Mouse (Mus musculus) limb, embryonic 12.5 days (tissue): Measurements from ENCODE around the gene Hmgb2. TPM values are rescaled to one million over a fixed set of nuclear protein-coding genes. Genes with fewer than 3 reads are reported as not detected.

Experiments used
- ATAC-seq: fragments of 200-750 bp; cut with Nextera tagmentation; 2 replicates; pipeline ENCODE4 v1.8.0; 2017; ENCODE audit warnings: low read depth, moderate TSS enrichment; ENCODE audit not compliant: insufficient number of reproducible peaks, insufficient read depth, low FRiP score, low TSS enrichment
- H3K27ac ChIP-seq: fragments of 300-500 bp; sonication (generic); 2 replicates; pipeline ENCODE4 v1.5.1; 2016; ENCODE audit warnings: mild to moderate bottlenecking, moderate library complexity
- H3K27me3 ChIP-seq: fragments of 300-500 bp; sonication (generic); 2 replicates; pipeline ENCODE4 v1.6.1; 2016; ENCODE audit warnings: mild to moderate bottlenecking, moderate library complexity
- H3K36me3 ChIP-seq: fragments of 300-500 bp; sonication (generic); 2 replicates; pipeline ENCODE4 v1.6.1; 2016; ENCODE audit warnings: mild to moderate bottlenecking, moderate library complexity
- H3K4me1 ChIP-seq: fragments of 300-500 bp; sonication (generic); replicated peaks from 2 replicates; pipeline ENCODE4 v1.6.1; 2016
- H3K4me2 ChIP-seq: fragments of 300-500 bp; sonication (generic); 2 replicates; pipeline ENCODE4 v1.6.1; 2016; ENCODE audit warnings: mild to moderate bottlenecking, moderate library complexity
- H3K4me3 ChIP-seq: fragments of 300-500 bp; sonication (generic); replicated peaks from 2 replicates; pipeline ENCODE4 v1.5.1; 2016; ENCODE audit warnings: mild to moderate bottlenecking
- H3K9ac ChIP-seq: fragments of 300-500 bp; sonication (generic); replicated peaks from 2 replicates; pipeline ENCODE4 v1.6.1; 2016; ENCODE audit warnings: mild to moderate bottlenecking, moderate library complexity
- H3K9me3 ChIP-seq: fragments of 300-500 bp; sonication (generic); 2 replicates; pipeline ENCODE4 v1.6.1; 2016; ENCODE audit warnings: mild to moderate bottlenecking, moderate library complexity
- WGBS: fragments of 180-500 bp; shearing (Covaris S2); methylation state at CpG from one replicate; pipeline ENCODE4 v1.1.7; 2016; 5-methylcytosine and 5-hydroxymethylcytosine counted together
- polyA plus RNA-seq: library from polyadenylated mRNA; unstranded; fragments of >200 nt; fragmentation: Nextera tagmentation; extraction: Ambion mirVana; gene quantifications from 2 replicates; pipeline ENCODE4 v1.2.1, GENCODE M21; 2016

Hmgb2 gene
- polyA plus RNA-seq, 1 experiment from 2014 or later: 630 TPM

DNA sequence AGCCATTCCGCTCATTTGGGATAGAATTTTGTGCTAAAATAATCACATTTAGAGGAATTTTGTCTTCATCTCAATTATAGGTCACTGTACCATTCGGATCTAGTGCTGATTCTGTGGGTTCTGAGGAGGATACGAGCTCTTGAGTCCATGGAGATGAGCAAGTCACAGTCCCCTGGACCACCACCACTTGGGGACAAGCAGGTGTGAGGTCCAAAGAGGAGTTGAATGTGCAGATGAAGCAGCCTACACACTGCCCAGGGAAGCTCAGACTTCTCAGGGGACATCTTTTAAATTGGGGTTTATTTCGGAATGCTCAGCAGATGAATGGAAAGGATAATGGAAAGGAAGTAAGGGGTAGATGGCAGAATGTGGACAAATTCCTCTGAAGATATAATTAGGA lies 21.4 kb downstream of the Hmgb2 start:
- no peak for ATAC-seq
- Histone ChIP-seq H3K36me3 (peaks cover 35% of the 10 kb centered on the region), H3K27ac (no peak overlapping the region), H3K4me1 (peaks cover 5% of the 10 kb centered on the region; the same call in 1 of the 2 replicates), H3K27me3 (no peaks in the 10 kb centered on the region), H3K9me3 (peaks cover 7% of the 10 kb centered on the region; the same call in 1 of the 2 replicates), H3K9ac (no peak overlapping the region), H3K4me3 (no peak overlapping the region), H3K4me2 (no peak overlapping the region)
- 92% methylated on average over 4 of the region's 4 CpGs for WGBS

GRCm38 (mm10) chr8:57534495-57534894 lies 22.8 kb downstream of the Hmgb2 start:
- no peak for ATAC-seq

DNA sequence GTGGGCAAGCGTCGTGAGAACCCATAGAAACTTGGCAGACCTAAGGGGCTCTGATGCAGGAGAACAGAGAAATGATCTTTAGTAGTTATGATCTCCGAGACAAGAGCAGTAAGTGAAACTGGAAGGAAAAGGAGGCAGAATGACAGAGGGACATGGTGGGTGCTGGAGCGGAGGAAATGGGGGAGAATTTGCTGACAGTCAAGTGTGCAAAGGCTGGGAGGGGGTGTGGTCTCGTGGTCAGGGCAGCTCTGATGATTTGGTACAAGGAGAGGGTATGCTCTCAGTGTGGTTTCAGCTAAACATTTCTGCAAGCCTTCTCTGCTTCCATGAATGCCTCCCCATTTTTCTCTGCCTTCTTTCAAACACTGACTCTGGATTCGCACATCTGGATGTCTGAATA lies 24.5 kb downstream of the Hmgb2 start:
- ATAC-seq: no peak
- 92% methylated on average over 6 of the region's 6 CpGs for WGBS
- Histone ChIP-seq H3K9ac (no peak overlapping the region), H3K4me3 (no peak overlapping the region), H3K27ac (no peak overlapping the region), H3K27me3 (no peaks in the 10 kb centered on the region), H3K36me3 (peaks cover 34% of the 10 kb centered on the region), H3K9me3 (peaks cover 7% of the 10 kb centered on the region; the same call in 1 of the 2 replicates), H3K4me2 (no peak overlapping the region), H3K4me1 (no peaks in the 10 kb centered on the region)

More at GRCm38 (mm10) chr8:57534495-57534894, 22.8 kb downstream of the Hmgb2 start:
- H3K27me3 ChIP-seq: no peaks in the 10 kb centered on the region
- WGBS: 57% methylated on average over 4 of the region's 4 CpGs
- peaks cover 5% of the 10 kb centered on the region; the same call in 1 of the 2 replicates for H3K4me1 ChIP-seq
- H3K27ac ChIP-seq: no peak overlapping the region
- H3K36me3 ChIP-seq: peaks cover 34% of the 10 kb centered on the region
- no peak overlapping the region for H3K4me3 ChIP-seq
- H3K4me2 ChIP-seq: no peak overlapping the region
- H3K9ac ChIP-seq: no peak overlapping the region
- H3K9me3 ChIP-seq: peaks cover 7% of the 10 kb centered on the region; the same call in 1 of the 2 replicates

GRCm38 (mm10) chr8:57538601-57539000 lies 26.9 kb downstream of the Hmgb2 start:
- no peak overlapping the region for H3K4me2 ChIP-seq
- no peak for ATAC-seq
- H3K9me3 ChIP-seq: peaks cover 7% of the 10 kb centered on the region; the same call in 1 of the 2 replicates
- no peak overlapping the region for H3K4me3 ChIP-seq
- H3K27ac ChIP-seq: no peak overlapping the region
- H3K36me3 ChIP-seq: peaks cover 25% of the 10 kb centered on the region
- H3K4me1 ChIP-seq: no peaks in the 10 kb centered on the region
- no peak overlapping the region for H3K9ac ChIP-seq
- no peaks in the 10 kb centered on the region for H3K27me3 ChIP-seq
- 86% methylated on average over 7 of the region's 7 CpGs for WGBS

GRCm38 (mm10) chr8:57540110-57540838 lies 28.6 kb downstream of the Hmgb2 start:
- H3K9me3 ChIP-seq: peaks cover 3% of the 10 kb centered on the region; the same call in 1 of the 2 replicates

GRCm38 (mm10) chr8:57540951-57541350 lies 29.2 kb downstream of the Hmgb2 start:
- Histone ChIP-seq H3K27me3 (no peaks in the 10 kb centered on the region), H3K4me2 (no peak overlapping the region), H3K4me1 (no peaks in the 10 kb centered on the region), H3K36me3 (peaks cover 10% of the 10 kb centered on the region), H3K9ac (no peak overlapping the region), H3K4me3 (no peak overlapping the region), H3K27ac (no peak overlapping the region), H3K9me3 (no peaks in the 10 kb centered on the region)
- 95% methylated on average over 11 of the region's 11 CpGs for WGBS
- ATAC-seq: no peak

More at GRCm38 (mm10) chr8:57540110-57540838, 28.6 kb downstream of the Hmgb2 start:
- no peak for ATAC-seq
- WGBS: 53% methylated on average over 12 of the region's 12 CpGs
- Histone ChIP-seq H3K9ac (no peak overlapping the region), H3K27ac (no peak overlapping the region), H3K4me1 (no peaks in the 10 kb centered on the region), H3K4me2 (no peak overlapping the region), H3K36me3 (peaks cover 17% of the 10 kb centered on the region), H3K4me3 (no peak overlapping the region), H3K27me3 (no peaks in the 10 kb centered on the region)

GRCm38 (mm10) chr8:57541405-57541804 lies 29.7 kb downstream of the Hmgb2 start:
- no peak overlapping the region for H3K4me2 ChIP-seq
- ATAC-seq: no peak
- no peaks in the 10 kb centered on the region for H3K27me3 ChIP-seq
- H3K4me1 ChIP-seq: no peaks in the 10 kb centered on the region
- no peak overlapping the region for H3K9ac ChIP-seq
- peaks cover 6% of the 10 kb centered on the region for H3K36me3 ChIP-seq
- H3K4me3 ChIP-seq: no peak overlapping the region
- no peaks in the 10 kb centered on the region for H3K9me3 ChIP-seq
- no peak overlapping the region for H3K27ac ChIP-seq
- 87% methylated on average over 9 of the region's 9 CpGs for WGBS

DNA sequence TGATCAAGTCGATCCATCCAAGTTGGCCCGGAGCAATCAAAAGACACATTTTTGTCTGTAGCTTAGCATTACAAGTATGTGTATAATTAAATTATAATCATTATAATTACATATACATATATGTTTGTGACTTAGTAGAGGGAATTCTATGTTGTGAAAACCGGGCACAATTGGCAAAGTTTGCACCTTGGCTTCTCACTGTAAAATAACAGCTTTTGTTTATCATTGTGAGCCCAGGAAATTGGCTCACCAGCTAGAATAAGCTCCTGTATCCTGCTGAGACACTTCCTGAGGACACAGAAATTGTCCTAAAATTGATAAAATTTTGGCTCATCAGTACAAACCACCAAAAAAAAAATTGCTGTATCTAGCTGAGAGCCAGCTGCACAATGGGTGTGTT lies 34.7 kb downstream of the Hmgb2 start:
- Histone ChIP-seq H3K9ac (no peak overlapping the region), H3K4me2 (no peak overlapping the region), H3K4me1 (no peaks in the 10 kb centered on the region), H3K27ac (no peak overlapping the region), H3K27me3 (no peaks in the 10 kb centered on the region), H3K9me3 (no peaks in the 10 kb centered on the region), H3K4me3 (no peak overlapping the region), H3K36me3 (0 out of 2 replicates have a peak, but pooled peaks cover 4% of the 10 kb centered on the region)
- WGBS: 87% methylated on average over 3 of the region's 3 CpGs
- no peak for ATAC-seq

GRCm38 (mm10) chr8:57546834-57547233 lies 35.1 kb downstream of the Hmgb2 start:
- 91% methylated on average over 3 of the region's 3 CpGs for WGBS
- no peaks in the 10 kb centered on the region for H3K27me3 ChIP-seq
- H3K36me3 ChIP-seq: 0 out of 2 replicates have a peak, but pooled peaks cover 4% of the 10 kb centered on the region
- no peaks in the 10 kb centered on the region for H3K4me1 ChIP-seq
- no peaks in the 10 kb centered on the region for H3K9me3 ChIP-seq
- no peak overlapping the region for H3K27ac ChIP-seq
- no peak overlapping the region for H3K4me3 ChIP-seq
- ATAC-seq: no peak
- no peak overlapping the region for H3K4me2 ChIP-seq
- no peak overlapping the region for H3K9ac ChIP-seq

- H3K9me3 ChIP-seq: no peaks in the 10 kb centered on the region
- WGBS: 66% methylated on average over 12 of the region's 12 CpGs
- 0 out of 2 replicates have a peak, but pooled peaks cover 4% of the 10 kb centered on the region for H3K36me3 ChIP-seq
- ATAC-seq: no peak
- H3K27ac ChIP-seq: no peak overlapping the region
- H3K4me3 ChIP-seq: no peak overlapping the region
- no peak overlapping the region for H3K4me2 ChIP-seq
- no peak overlapping the region for H3K9ac ChIP-seq
- no peaks in the 10 kb centered on the region for H3K27me3 ChIP-seq
- no peaks in the 10 kb centered on the region for H3K4me1 ChIP-seq
These were observed 35.9 kb downstream of the Hmgb2 start for GRCm38 (mm10) chr8:57547581-57547980.

DNA sequence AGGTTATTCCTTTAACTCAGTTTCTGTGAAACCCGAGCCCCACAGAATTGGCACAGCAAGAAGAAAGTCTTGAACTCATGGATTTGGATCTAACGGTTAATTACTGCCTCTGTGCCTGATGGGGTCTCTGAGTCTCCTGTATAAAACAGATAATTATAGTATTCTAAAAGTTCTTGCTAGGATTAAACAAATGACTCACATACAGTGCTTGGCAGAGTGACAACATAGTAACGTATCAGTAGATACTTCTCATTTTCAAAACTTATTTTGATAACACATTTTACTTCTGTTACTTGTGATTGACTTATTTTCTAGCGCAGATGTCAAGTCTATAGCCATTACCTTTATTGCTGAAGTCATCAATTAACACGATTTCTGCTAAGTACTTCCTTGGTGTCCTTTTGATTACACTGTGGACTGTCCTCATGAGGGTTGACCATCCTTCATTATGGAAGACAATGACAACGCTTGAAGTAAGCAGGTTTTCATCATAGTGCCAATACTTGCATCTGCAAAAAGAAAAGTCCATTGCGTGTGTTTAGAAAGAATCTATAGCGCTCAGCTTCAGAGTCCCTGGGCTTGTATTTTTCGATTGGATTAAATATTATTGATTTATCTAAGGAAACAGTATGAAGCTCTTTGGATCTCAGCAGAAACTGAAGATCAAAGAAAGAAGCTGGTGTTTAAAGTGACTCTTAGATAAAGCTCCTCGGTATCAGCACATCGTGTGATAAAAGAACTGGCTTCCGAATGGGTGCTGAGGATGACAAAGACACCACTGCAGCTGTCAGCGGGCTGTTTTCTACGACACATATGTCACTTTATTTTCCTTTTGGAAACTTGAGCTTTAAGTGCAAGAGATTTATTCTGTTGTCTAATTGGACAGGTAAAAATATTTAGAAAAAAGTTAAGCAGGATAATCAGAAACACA lies 40.7 kb downstream of the Hmgb2 start:
- no peak for ATAC-seq
- Histone ChIP-seq H3K4me1 (no peaks in the 10 kb centered on the region), H3K36me3 (no peaks in the 10 kb centered on the region), H3K9me3 (no peaks in the 10 kb centered on the region), H3K4me3 (no peak overlapping the region), H3K9ac (no peak overlapping the region), H3K4me2 (no peak overlapping the region), H3K27me3 (no peaks in the 10 kb centered on the region), H3K27ac (no peak overlapping the region)
- WGBS: 79% methylated on average over 14 of the region's 14 CpGs
